Mouse (Mus musculus) central nervous system, embryonic 14 days (tissue): ENCODE results near the gene Ccl27b. TPM values are rescaled to one million over a fixed set of nuclear protein-coding genes. Genes with fewer than 3 reads are reported as not detected.

Source experiments
- polyA plus RNA-seq: library from polyadenylated mRNA; depleted of rRNA; stranded (reverse); fragments of >200 nt; gene quantifications from 2 replicates; pipeline ENCODE4 v1.2.3, GENCODE M21; 2012; rRNA removed

Gene Ccl27b
- 0.51 TPM in 1 of 2 replicates, not detected in the other for polyA plus RNA-seq

DNA sequence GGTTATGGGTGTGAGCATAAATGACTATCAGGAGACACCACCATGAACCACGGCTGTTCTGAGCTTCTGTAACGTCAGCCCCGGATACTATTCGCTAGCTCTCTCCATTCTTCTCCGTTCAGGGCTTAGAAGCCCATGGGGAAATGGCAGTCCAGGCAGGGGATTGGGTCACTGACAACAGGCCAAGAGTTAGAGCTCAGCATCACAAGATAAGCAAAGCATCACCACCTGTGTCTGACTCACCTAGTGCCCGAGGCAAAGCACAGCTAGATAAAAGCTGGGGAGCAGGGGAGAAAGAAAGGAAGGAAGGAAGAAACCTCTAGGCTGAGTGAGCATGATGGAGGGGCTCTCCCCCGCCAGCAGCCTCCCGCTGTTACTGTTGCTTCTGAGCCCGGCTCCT, at the start of gene Ccl27b:
Ccl27b (plus strand) TSS at position 301 of the 400 bp plus-strand sequence.

DNA sequence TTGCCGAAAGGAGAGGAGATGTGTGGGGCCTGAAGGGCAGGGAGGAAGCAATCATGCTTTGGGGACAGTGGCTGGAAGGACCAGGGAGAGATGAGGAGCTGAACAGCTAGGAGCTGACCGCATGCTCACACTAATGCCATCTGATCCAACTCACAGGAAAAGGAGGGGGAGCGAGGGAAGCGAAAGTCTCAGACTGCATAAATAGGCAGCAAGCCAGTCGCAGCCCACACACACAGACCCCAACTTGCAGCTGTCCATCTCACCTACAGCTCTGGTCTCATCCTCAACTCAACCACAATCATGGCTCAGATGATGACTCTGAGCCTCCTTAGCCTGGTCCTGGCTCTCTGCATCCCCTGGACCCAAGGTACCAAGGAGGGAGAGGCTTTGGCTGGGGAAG, 43.2 kb upstream of the Ccl27b start, which contains the start of gene Gm10591:
Gm10591 (plus strand) TSS at position 301 of the 400 bp plus-strand sequence.

DNA sequence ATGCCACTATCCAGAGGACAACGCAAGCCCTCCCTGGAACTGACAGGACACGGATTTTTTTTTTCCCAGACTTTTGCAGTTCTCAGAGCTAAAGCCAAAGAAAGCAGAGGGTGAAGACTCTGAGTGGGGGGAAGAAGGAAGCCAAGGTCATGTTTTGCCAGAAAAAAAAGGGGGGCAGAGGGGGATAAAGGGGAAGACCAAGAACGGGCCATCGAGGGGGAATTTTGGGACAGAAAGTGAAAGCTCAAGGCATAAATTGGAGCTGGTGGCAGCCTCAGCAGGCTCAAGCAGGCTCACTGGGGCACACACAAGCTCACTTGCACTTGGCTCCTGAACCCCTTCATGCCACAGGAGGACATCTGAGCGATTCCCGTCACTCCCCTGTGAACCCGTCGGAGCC, 25.6 kb upstream of the Ccl27b start, which contains the start of gene Gm2564:
Gm2564 (plus strand) TSS at position 301 of the 400 bp plus-strand sequence.

DNA sequence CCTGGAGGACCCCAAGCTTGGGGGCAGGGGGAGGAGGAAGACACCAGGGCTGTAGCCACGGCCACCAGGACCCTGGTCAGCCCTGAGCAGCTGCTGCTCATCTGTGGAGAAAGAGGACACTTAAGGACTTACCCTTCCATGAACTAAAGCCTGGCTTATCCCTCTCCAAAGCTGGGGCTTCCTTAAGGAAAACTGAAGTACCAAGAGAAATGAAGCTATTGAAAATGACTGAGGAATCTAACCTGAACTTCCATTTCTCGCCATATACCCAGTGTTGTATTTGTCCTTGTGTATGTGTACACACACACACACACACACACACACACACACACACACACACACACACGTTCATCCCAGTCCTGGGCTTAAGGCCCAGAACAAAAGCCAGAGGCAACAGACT, 6.7 kb downstream of the Ccl27b start, which contains the start of gene Il11ra2:
Il11ra2 (minus strand) TSS at position 101 of the 400 bp plus-strand sequence.

Other genes with a start within 250 kb of the Ccl27b start
- not detected in 2 replicates for gene Gm21586, start 215.9 kb upstream of the Ccl27b start, polyA plus RNA-seq
- 0.38 and 0.56 TPM in 2 replicates for gene Gm2163, start 188.5 kb upstream of the Ccl27b start, polyA plus RNA-seq
- gene Fam205a2, start 127.1 kb upstream of the Ccl27b start, polyA plus RNA-seq, result not detected in 2 replicates
- gene Gm10591, start 43.1 kb upstream of the Ccl27b start, polyA plus RNA-seq, result not detected in 2 replicates
- 0.11 and 0.25 TPM in 2 replicates for gene Gm2564, start 25.5 kb upstream of the Ccl27b start, polyA plus RNA-seq
- 0.06 and 0.18 TPM in 2 replicates for gene Il11ra2, start 6.6 kb downstream of the Ccl27b start, polyA plus RNA-seq
- 0.33 TPM in 1 of 2 replicates, not detected in the other for gene 4930578G10Rik, start 80.3 kb downstream of the Ccl27b start, polyA plus RNA-seq
- not detected in 2 replicates for gene Ccl19, start 101.3 kb downstream of the Ccl27b start, polyA plus RNA-seq
- gene Ccl21a, start 118.7 kb downstream of the Ccl27b start, polyA plus RNA-seq, result 0.75 and 7.0 TPM in 2 replicates
- gene Fam205a1, start 198.6 kb downstream of the Ccl27b start, polyA plus RNA-seq, result 0.02 TPM in 1 of 2 replicates, not detected in the other
- 0.05 and 0.08 TPM in 2 replicates for gene Gm12394, start 201.5 kb downstream of the Ccl27b start, polyA plus RNA-seq
- gene Fam205c, start 219.0 kb downstream of the Ccl27b start, polyA plus RNA-seq, result not detected in 2 replicates